Mouse (Mus musculus) limb, embryonic 14.5 days (tissue): Measurements from ENCODE around the gene Tmem97. TPM values are rescaled to one million over a fixed set of nuclear protein-coding genes. Genes with fewer than 3 reads are reported as not detected.

Experiments used
- ATAC-seq: fragments of 200-750 bp; cut with Nextera tagmentation; 2 replicates; pipeline ENCODE4 v1.8.0; 2017; ENCODE audit warnings: low read depth, moderate number of reproducible peaks, moderate TSS enrichment; ENCODE audit not compliant: low FRiP score
- DNase-seq: peaks from one replicate; pipeline ENCODE4 v3.0.0-alpha.2; 2015; ENCODE audit warnings: low spot score
- H3K27ac ChIP-seq: fragments of 300-500 bp; sonication (generic); replicated peaks from 2 replicates; pipeline ENCODE4 v1.5.1; 2014; ENCODE audit warnings: low read depth, mild to moderate bottlenecking, low read length, moderate library complexity, mixed read lengths
- H3K27me3 ChIP-seq: fragments of 300-500 bp; sonication (generic); 2 replicates; pipeline ENCODE4 v1.6.1; 2014; ENCODE audit warnings: low read length, mixed read lengths; ENCODE audit not compliant: control insufficient read depth, insufficient read depth
- H3K36me3 ChIP-seq: fragments of 300-500 bp; sonication (generic); 2 replicates; pipeline ENCODE4 v1.6.1; 2014; ENCODE audit warnings: mild to moderate bottlenecking, low read length, moderate library complexity, mixed read lengths; ENCODE audit not compliant: control insufficient read depth, insufficient read depth
- H3K4me1 ChIP-seq: fragments of 300-500 bp; sonication (generic); 2 replicates; pipeline ENCODE4 v1.6.1; 2014; ENCODE audit warnings: antibody characterized with exemption, low read length, mixed read lengths; ENCODE audit not compliant: control insufficient read depth, insufficient read depth
- H3K4me2 ChIP-seq: fragments of 300-500 bp; sonication (generic); replicated peaks from 2 replicates; pipeline ENCODE4 v1.6.1; 2014; ENCODE audit warnings: low read depth, mild to moderate bottlenecking, low read length, moderate library complexity; ENCODE audit not compliant: severe bottlenecking
- H3K4me3 ChIP-seq: fragments of 300-500 bp; sonication (generic); replicated peaks from 2 replicates; pipeline ENCODE4 v1.5.1; 2014; ENCODE audit warnings: low read length
- H3K9ac ChIP-seq: fragments of 300-500 bp; sonication (generic); 2 replicates; pipeline ENCODE4 v1.6.1; 2014; ENCODE audit warnings: mild to moderate bottlenecking, low read depth, low read length, moderate library complexity; ENCODE audit not compliant: severe bottlenecking
- H3K9me3 ChIP-seq: fragments of 300-500 bp; sonication (generic); 2 replicates; pipeline ENCODE4 v1.6.1; 2016; ENCODE audit warnings: low read length; ENCODE audit not compliant: control insufficient read depth
- POLR2A ChIP-seq: fragments of 200-500 bp; IDR thresholded peaks from 2 replicates; pipeline ENCODE4 v1.8.0; 2012; ENCODE audit warnings: inconsistent platforms, mild to moderate bottlenecking, moderate library complexity, borderline replicate concordance; ENCODE audit not compliant: insufficient read depth, insufficient read length; ENCODE audit errors: extremely low read depth
- WGBS: fragments of 180-500 bp; shearing (Covaris S2); extraction: QIAGEN DNeasy Blood & Tissue Kit; methylation state at CpG from one replicate; pipeline ENCODE4 v1.1.7; 2014; 5-methylcytosine and 5-hydroxymethylcytosine counted together
- polyA plus RNA-seq, 2 experiments: library from polyadenylated mRNA; depleted of rRNA in 1 of 2; stranded (reverse) in 1 of 2; unstranded in 1 of 2; fragments of >200 nt; fragmentation: Nextera tagmentation in 1 of 2; extraction: Ambion mirVana in 1 of 2; gene quantifications; 2 replicates each; pipeline versions ENCODE4 v1.2.1 to v1.2.3; 2012 to 2014

Gene Tmem97
- polyA plus RNA-seq (2012; rRNA removed) (42.6 and 44.5 TPM in 2 replicates), polyA plus RNA-seq (2014; fragmentation: Nextera tagmentation; extraction: Ambion mirVana) (82.9 and 103 TPM in 2 replicates)

DNA sequence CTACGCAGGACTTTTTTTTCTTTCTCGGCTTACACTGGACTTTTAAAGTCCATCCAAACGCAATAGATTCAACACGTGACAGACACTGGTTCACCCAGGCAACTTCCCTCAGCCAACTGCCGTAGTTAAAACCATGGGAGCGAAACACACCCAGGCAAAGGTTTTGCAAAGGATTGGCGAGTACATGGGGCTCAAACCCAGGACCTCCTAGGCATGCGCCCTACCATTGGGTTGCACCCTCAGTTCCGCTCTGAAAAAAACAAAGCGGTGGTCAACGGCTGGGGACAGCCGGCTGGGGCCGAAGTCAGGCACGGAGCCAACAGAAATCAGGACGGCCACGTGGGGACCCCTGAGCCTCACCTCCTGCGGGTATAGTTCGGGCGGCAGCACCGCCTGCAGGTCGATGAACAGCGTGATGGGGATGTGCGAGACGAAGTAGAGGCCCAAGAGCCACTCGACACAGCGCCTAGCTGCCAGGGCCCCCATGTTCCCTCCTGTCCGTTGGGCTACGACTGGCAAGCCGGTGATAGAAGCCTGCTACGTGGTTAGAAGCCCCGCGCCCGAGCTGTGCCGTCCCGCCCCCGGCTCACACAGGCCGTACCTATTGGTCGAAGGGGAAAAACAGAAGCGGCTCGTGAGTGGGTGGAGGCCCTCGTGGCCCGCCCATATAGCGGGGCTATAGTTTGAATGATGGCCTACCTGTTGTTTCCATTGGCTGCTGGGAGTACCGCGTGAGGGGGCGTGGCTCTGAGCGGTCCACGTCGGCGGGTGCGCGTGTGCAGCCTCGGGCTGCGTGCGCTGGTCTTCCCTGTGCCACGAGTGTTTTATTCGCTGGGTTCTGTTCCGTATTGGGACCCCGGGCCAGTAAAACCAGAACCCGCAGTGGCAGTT, at the start of gene Tmem97:
Gene Tmem97, minus strand, starts transcription at position 610 of the 891 bp plus-strand sequence.
- H3K36me3 ChIP-seq, result peaks cover 5% of the 10 kb centered on the region; the same call in 1 of the 2 replicates
- H3K27ac ChIP-seq, result peak within 1 kb of the TSS; percentile 79
- H3K27me3 ChIP-seq, result no peaks in the 10 kb centered on the region
- peak; percentile 75; the same call in 1 of the 2 replicates for TF ChIP-seq POLR2A
- WGBS, result under 1% methylated on average over 60 of the region's 60 CpGs
- peaks cover 15% of the 10 kb centered on the region for H3K4me1 ChIP-seq
- H3K4me3 ChIP-seq, result peak within 1 kb of the TSS; percentile 68
- peak within 1 kb of the TSS; percentile 79 for H3K4me2 ChIP-seq
- H3K9me3 ChIP-seq, result no peaks in the 10 kb centered on the region
- peak; percentile 100 for ATAC-seq
- DNase-seq, result peak; percentile 99
- peak within 1 kb of the TSS; percentile 73 for H3K9ac ChIP-seq

DNA sequence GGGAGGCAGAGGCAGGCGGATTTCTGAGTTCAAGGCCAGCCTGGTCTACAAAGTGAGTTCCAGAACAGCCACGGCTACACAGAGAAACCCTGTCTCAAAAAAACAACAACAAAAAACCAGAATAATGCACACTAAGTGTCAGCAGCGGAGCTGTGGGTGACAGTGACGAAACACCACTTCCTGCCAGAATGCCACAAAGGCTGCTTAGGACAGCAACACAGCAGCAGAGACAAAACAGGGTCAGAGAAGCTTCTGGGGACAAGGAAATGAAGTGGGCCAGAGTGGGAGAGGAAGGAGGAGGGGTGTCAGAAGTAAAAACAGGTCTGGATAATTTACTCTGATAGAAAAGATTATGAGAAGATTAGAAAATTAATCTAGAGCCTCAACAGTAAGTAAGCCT, 49.5 kb upstream of the Tmem97 start:
- Histone ChIP-seq H3K9me3 (no peaks in the 10 kb centered on the region), H3K36me3 (peaks cover 3% of the 10 kb centered on the region; the same call in 1 of the 2 replicates), H3K4me3 (no peak overlapping the region), H3K27ac (no peak overlapping the region), H3K4me1 (peaks cover 10% of the 10 kb centered on the region; the same call in 1 of the 2 replicates), H3K4me2 (no peak overlapping the region), H3K27me3 (no peaks in the 10 kb centered on the region), H3K9ac (no peak overlapping the region)
- 81% methylated on average over 4 of the region's 4 CpGs for WGBS
- ATAC-seq, result no peak
- no peak for DNase-seq
- TF ChIP-seq POLR2A, result no peak

DNA sequence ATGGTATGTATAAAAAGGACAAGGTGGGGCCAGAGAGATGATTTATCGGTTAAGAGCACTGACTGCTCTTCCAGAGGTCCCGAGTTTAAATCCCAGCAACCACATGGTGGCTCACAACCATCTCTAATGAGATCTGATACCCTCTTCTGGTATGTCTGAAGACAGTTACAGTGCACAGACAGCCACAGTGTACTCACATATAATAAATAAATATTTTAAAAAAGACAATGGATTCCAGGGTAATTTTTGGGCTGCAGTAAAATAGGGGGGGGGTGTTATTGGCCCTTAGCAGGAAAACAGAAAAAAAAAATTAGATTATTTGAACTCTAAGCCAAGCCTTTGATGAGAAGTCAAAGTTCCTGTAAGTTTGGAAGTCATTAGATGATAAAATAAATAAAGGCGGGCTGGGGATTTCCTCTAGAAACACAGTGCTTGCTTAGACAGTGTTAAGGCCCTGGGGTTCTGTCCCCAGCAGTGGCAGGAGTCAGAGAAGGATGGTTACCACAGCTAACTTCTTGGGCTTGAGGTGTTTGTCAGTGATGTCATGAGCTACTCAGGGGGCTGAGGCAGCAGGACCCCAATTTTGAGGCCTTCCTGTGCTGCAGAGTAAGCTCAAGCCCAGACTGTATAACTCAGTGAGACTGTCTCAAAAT, 48.3 kb upstream of the Tmem97 start:
- H3K9ac ChIP-seq, result no peak overlapping the region
- peaks cover 3% of the 10 kb centered on the region; the same call in 1 of the 2 replicates for H3K36me3 ChIP-seq
- no peak overlapping the region for H3K27ac ChIP-seq
- H3K4me3 ChIP-seq, result no peak overlapping the region
- peaks cover 10% of the 10 kb centered on the region; the same call in 1 of the 2 replicates for H3K4me1 ChIP-seq
- ATAC-seq (no peak), DNase-seq (no peak)
- no peaks in the 10 kb centered on the region for H3K9me3 ChIP-seq
- WGBS, result 55% methylated on average over 3 of the region's 3 CpGs
- TF ChIP-seq POLR2A, result no peak
- H3K27me3 ChIP-seq, result no peaks in the 10 kb centered on the region
- no peak overlapping the region for H3K4me2 ChIP-seq

DNA sequence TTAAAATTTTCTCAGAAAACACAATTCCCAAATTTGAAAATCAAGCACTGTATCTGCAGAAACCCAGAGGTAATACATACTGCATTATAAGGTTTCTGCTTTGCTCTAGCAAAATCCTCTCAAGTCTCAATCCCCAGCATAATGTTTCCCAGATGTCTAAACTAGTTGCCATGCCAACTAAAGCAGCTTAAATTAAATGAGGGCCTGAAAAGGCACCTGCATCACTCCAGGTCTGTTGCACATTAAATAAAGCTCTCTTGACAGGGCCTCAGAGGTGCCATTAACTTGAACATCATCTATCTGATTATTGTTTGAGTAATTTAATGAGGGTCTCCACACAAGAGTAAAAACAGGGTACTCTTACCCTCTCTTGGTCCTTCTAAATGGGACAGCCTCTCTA, 46.2 kb upstream of the Tmem97 start:
- DNase-seq (peak; percentile 67), ATAC-seq (peak; percentile 79)
- Histone ChIP-seq H3K27me3 (no peaks in the 10 kb centered on the region), H3K36me3 (no peaks in the 10 kb centered on the region), H3K4me1 (peaks cover 10% of the 10 kb centered on the region; the same call in 1 of the 2 replicates), H3K27ac (no peak overlapping the region), H3K9me3 (no peaks in the 10 kb centered on the region), H3K9ac (no peak overlapping the region), H3K4me2 (no peak overlapping the region), H3K4me3 (no peak overlapping the region)
- no peak for TF ChIP-seq POLR2A

DNA sequence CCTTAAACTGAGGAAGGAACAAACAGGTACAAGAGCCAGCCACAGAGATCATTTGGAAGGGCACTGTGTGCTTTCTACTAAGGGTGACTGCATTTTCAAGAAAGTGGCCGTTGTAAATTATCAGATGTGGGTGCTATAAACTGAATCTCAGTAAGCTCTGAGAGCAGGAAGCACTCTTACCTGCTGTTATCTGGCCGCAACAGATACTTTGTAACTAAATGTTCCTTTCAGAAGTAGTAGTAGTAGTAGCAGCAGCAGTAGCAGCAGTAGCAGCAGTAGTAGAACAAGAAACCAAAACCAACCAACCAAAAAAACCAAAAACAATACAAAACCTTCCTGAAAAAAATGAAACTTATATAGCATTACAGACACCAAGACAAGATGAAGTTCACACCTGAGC, 45.2 kb upstream of the Tmem97 start:
- Histone ChIP-seq H3K36me3 (no peaks in the 10 kb centered on the region), H3K4me1 (peaks cover 10% of the 10 kb centered on the region; the same call in 1 of the 2 replicates), H3K9me3 (no peaks in the 10 kb centered on the region), H3K4me2 (no peak overlapping the region), H3K9ac (no peak overlapping the region), H3K4me3 (no peak overlapping the region), H3K27me3 (no peaks in the 10 kb centered on the region), H3K27ac (no peak overlapping the region)
- ATAC-seq, result no peak
- DNase-seq, result no peak
- WGBS, result 70% methylated on average over 2 of the region's 2 CpGs
- no peak for TF ChIP-seq POLR2A
